Mouse (Mus musculus): ENCODE data around the gene Zfhx3.

DNA sequence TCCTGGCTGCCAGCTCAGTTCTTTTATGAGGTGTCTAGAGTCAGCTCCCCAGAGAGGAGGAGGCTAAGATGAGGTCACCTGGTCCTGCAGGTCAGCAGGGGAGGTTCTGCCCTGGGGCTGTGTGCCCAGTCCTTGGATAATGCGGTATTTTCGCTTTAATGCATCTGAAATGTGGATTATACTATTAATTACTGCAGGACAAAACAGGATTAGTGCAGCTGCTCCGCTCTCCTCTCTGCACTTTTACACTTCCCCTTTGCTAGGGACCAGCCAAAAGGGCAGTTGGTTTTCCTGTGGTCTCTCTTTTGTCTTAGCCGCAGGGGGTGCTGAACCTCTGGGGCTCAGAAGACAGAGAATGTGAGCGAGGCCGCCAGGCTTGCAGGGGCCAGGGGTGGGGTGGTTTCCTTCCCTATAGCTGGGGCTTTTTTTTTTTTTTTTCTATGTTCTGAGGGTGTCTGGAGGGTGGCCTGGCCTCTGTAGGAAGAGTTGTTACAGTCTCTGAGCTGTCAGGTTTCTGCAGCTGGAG lies 806.5 kb downstream of the Zfhx3 start:
- no peak for TF ChIP-seq EP300 (IDR thresholded peaks at IDR 0.05)
- no peak for TF ChIP-seq CTCF (IDR thresholded peaks at IDR 0.05)
